In genomic region chr12:59130651-59131577, GRCm38 (mm10) we compare ENCODE assay signal across 8 mouse cellular contexts. TPM values are rescaled to one million over a fixed set of nuclear protein-coding genes. Genes with fewer than 3 reads are reported as not detected.
DNase-seq lines count a peak whose midpoint lies in the region; ATAC-seq and TF ChIP-seq lines count a peak whose summit lies in the region.

No protein-coding gene starts in this region.

- peak overlapping the region; percentile 89 for H3K4me3 ChIP-seq in E14TG2a.4 (replicated peaks; ENCODE audit: low read length)
- H3K4me3 ChIP-seq in forebrain, embryonic 13.5 days: peak overlapping the region; percentile 80
- H3K4me3 ChIP-seq in neural tube, embryonic 15.5 days (replicated peaks): peak overlapping the region; percentile 95

- intact Hi-C loops in heart, postnatal 14 days (cut with DNase I): loop anchor here (2.0 kb wide), 3 partner anchors 70 to 120 kb away; partner anchors contain the start of genes Fbxo33 and Trappc6b

- no peaks in the 10 kb centered on the region for H3K9me3 ChIP-seq in E14TG2a.4 (ENCODE audit: low read length)
- H3K9me3 ChIP-seq in forebrain, embryonic 13.5 days (replicated peaks): no peaks in the 10 kb centered on the region
- H3K9me3 ChIP-seq in neural tube, embryonic 15.5 days (replicated peaks): no peaks in the 10 kb centered on the region

- H3K36me3 ChIP-seq in E14TG2a.4 (ENCODE audit: insufficient read depth, low read length): peaks cover under 1% of the 10 kb centered on the region; the same call in 1 of the 2 replicates
- H3K36me3 ChIP-seq in forebrain, embryonic 13.5 days (ENCODE audit: poor library complexity, severe bottlenecking): no peaks in the 10 kb centered on the region
- no peaks in the 10 kb centered on the region for H3K36me3 ChIP-seq in neural tube, embryonic 15.5 days

- no peak for TF ChIP-seq CTCF in E14TG2a.4 (conservative IDR thresholded peaks at IDR 0.05; ENCODE audit: low read length)

- peaks cover 17% of the 10 kb centered on the region for H3K27me3 ChIP-seq in E14TG2a.4 (ENCODE audit: insufficient read depth, low read length)
- H3K27me3 ChIP-seq in forebrain, embryonic 13.5 days: no peaks in the 10 kb centered on the region
- H3K27me3 ChIP-seq in neural tube, embryonic 15.5 days (replicated peaks): no peaks in the 10 kb centered on the region

- H3K9ac ChIP-seq in forebrain, embryonic 13.5 days: peak overlapping the region; percentile 93
- peak overlapping the region; percentile 92 for H3K9ac ChIP-seq in neural tube, embryonic 15.5 days (replicated peaks)

- H3K27ac ChIP-seq in forebrain, embryonic 13.5 days: peak overlapping the region; percentile 91
- H3K27ac ChIP-seq in neural tube, embryonic 15.5 days (replicated peaks): peak overlapping the region; percentile 93

- peak overlapping the region; percentile 66 for H3K4me2 ChIP-seq in forebrain, embryonic 13.5 days
- peak overlapping the region; percentile 76 for H3K4me2 ChIP-seq in neural tube, embryonic 15.5 days

- H3K4me1 ChIP-seq in E14TG2a.4 (replicated peaks; ENCODE audit: low read depth, low read length): peaks cover 20% of the 10 kb centered on the region
- H3K4me1 ChIP-seq in forebrain, embryonic 13.5 days: peaks cover 25% of the 10 kb centered on the region
- H3K4me1 ChIP-seq in neural tube, embryonic 15.5 days: peaks cover 23% of the 10 kb centered on the region

- DNase-seq in c-Kit-positive CD71-positive TER-119-positive erythroid progenitor cells, embryonic 14.5 days (ENCODE audit: low spot score): peak; percentile 85
- peak; percentile 96 to 98 for DNase-seq in heart, postnatal 14 days
- DNase-seq in layer of hippocampus, adult 11-12 months (ENCODE audit: low spot score): peak; percentile 94
- DNase-seq in lung, adult 18-20 months: peak; percentile 94
- DNase-seq in testis, postnatal 14 days (ENCODE audit: low spot score): peak; percentile 91

- ATAC-seq in forebrain, embryonic 13.5 days: peak; percentile 98
- peak; percentile 98 for ATAC-seq in neural tube, embryonic 15.5 days (ENCODE audit: low FRiP score)

- WGBS in forebrain, embryonic 13.5 days: under 1% methylated on average over 91 of the region's 100 CpGs
- WGBS in neural tube, embryonic 15.5 days: under 1% methylated on average over 92 of the region's 100 CpGs

RNA-seq across cellular contexts. Expression of gene Mia2, which starts 35.3 kb away (rescaled TPM):
- polyA plus RNA-seq in forebrain, embryonic 13.5 days (2015; fragmentation: Nextera tagmentation; extraction: Ambion mirVana): 41.9 and 43.7 TPM in 2 replicates
- total RNA-seq in heart, postnatal 14 days (2021): 10 to 100 TPM; 79.4 to 90.4 TPM
- polyA plus RNA-seq in neural tube, embryonic 15.5 days (2015; fragmentation: Nextera tagmentation; extraction: Ambion mirVana): 32.5 and 52.6 TPM in 2 replicates

Comparison
In these comparisons a context has a peak if more than half of its experiments do, and no peak if none do; other contexts are left out.
1. Peak in every context shown above with its lines: DNase-seq, ATAC-seq, H3K4me3 ChIP-seq and H3K27ac ChIP-seq.